Mouse (Mus musculus) forebrain, embryonic 13.5 days (tissue): ENCODE data around the gene Trove2. TPM values are rescaled to one million over a fixed set of nuclear protein-coding genes. Genes with fewer than 3 reads are reported as not detected.
"Not testable (repeated sequence)": the region's sequence is repeated elsewhere in the genome, so short reads cannot be mapped to it uniquely, and the experiment has no call there.

ENCODE experiments used
- ATAC-seq: fragments of 200-750 bp; cut with Nextera tagmentation; 2 replicates; pipeline ENCODE4 v1.8.0; 2017
- H3K27ac ChIP-seq: fragments of 300-500 bp; sonication (generic); 2 replicates; pipeline ENCODE4 v1.5.1; 2015; ENCODE audit warnings: inconsistent platforms, mild to moderate bottlenecking, moderate library complexity
- H3K27me3 ChIP-seq: fragments of 300-500 bp; sonication (generic); 2 replicates; pipeline ENCODE4 v1.6.1; 2015; ENCODE audit warnings: mild to moderate bottlenecking, inconsistent platforms
- H3K36me3 ChIP-seq: fragments of 300-500 bp; sonication (generic); 2 replicates; pipeline ENCODE4 v1.6.1; 2015; ENCODE audit warnings: mild to moderate bottlenecking, inconsistent platforms; ENCODE audit not compliant: poor library complexity, severe bottlenecking
- H3K4me1 ChIP-seq: fragments of 300-500 bp; sonication (generic); 2 replicates; pipeline ENCODE4 v1.6.1; 2015; ENCODE audit warnings: inconsistent platforms
- H3K4me2 ChIP-seq: fragments of 300-500 bp; sonication (generic); 2 replicates; pipeline ENCODE4 v1.6.1; 2015; ENCODE audit warnings: inconsistent platforms, mild to moderate bottlenecking, moderate library complexity
- H3K4me3 ChIP-seq: fragments of 300-500 bp; sonication (generic); 2 replicates; pipeline ENCODE4 v1.5.1; 2015; ENCODE audit warnings: mild to moderate bottlenecking, inconsistent platforms
- H3K9ac ChIP-seq: fragments of 300-500 bp; sonication (generic); 2 replicates; pipeline ENCODE4 v1.6.1; 2015; ENCODE audit warnings: mild to moderate bottlenecking, inconsistent platforms
- H3K9me3 ChIP-seq: fragments of 300-500 bp; sonication (generic); replicated peaks from 2 replicates; pipeline ENCODE4 v1.6.1; 2016; ENCODE audit warnings: inconsistent platforms
- whole genome bisulfite sequencing: fragments of 180-500 bp; shearing (Covaris S2); methylation state at CpG from one replicate; pipeline ENCODE4 v1.1.7; 2015; 5-methylcytosine and 5-hydroxymethylcytosine counted together
- polyA plus RNA-seq: library from polyadenylated mRNA; unstranded; fragments of >200 nt; fragmentation: Nextera tagmentation; extraction: Ambion mirVana; gene quantifications from 2 replicates; pipeline ENCODE4 v1.2.1, GENCODE M21; 2015

The Trove2 gene
- polyA plus RNA-seq, 1 experiment from 2014 or later: 46.1 TPM

DNA sequence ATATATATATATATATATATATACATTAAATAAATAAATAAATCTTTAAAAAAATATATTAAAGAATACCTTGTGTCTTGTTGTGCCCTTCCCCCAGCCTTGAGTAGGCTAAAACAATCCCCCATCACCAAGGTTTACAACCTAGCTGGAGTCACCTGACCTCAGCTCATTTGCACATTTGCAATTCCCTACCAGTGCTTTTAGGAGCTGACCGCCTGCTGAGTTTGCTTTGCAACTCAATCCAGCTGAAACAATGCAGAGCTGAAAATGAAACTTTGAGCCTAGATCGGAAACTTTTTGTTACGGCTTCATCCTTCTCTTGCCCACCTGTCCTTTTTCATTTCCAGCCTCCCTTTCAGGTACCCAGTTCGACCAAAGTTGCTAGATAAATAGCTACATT is 45.2 kb downstream of the Trove2 start:
- no peaks in the 10 kb centered on the region for H3K36me3 ChIP-seq
- no peaks in the 10 kb centered on the region for H3K9me3 ChIP-seq
- no peak overlapping the region for H3K4me3 ChIP-seq
- H3K27me3 ChIP-seq: no peaks in the 10 kb centered on the region
- H3K9ac ChIP-seq: no peak overlapping the region
- H3K4me1 ChIP-seq: no peaks in the 10 kb centered on the region
- H3K27ac ChIP-seq: no peak overlapping the region
- no peak overlapping the region for H3K4me2 ChIP-seq
- 42% methylated on average over 4 of the region's 4 CpGs for WGBS
- ATAC-seq: no peak

DNA sequence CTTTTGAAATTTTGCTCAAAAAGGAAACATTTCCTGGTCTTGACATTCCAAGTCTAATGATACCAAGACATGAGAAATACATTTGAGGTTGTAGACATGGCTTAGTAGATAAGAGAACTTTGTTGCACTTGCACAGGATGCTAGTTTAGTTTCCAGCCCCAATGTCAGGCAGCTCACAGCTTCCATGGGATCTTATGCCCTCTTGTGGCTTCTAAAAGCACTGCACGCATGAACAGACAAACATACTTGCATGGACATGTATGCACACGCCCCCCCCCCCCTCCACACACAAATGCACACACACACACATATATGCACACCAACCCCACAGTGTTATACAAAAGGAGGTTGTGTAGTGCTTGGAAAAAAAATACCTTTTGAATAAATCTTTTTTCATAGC is 46.0 kb downstream of the Trove2 start:
- H3K9ac ChIP-seq: no peak overlapping the region
- ATAC-seq: no peak
- 75% methylated on average over 2 of the region's 2 CpGs for WGBS

DNA sequence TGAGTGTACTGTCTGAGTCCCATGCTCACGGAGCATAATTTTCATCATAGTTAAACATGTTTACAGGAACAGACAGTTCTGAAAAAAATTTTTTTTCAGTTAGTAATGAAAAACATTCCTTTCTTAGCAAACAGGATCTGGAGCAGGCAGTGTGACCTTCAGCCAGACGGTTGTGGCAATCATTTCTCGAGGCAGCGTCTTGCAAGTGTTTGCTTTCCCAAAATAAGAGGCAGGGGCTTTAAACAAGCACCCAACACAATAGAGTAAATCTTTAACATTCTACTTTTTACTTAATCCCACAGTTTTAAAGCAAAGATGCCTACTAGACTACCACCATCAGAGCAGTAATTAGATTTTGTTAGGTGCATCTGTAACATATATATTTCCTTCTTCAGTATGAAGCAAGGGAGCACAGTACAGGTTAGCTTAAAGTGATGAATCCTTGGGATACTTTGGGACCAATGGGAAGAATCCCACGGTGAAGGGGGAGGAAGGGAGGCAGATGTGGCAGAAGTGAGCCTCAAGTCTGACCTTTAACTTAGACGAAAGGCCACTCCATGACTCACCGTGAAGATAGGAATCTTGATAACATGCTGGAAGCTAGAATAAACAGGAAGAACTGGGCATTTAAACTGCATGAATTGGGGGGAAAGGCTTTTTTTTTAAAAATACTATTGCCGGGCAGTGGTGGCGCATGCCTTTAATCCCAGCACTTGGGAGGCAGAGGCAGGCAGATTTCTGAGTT is 49.0 kb downstream of the Trove2 start:
- Histone ChIP-seq H3K4me3 (no peak overlapping the region), H3K36me3 (no peaks in the 10 kb centered on the region), H3K9ac (no peak overlapping the region), H3K4me2 (no peak overlapping the region), H3K9me3 (no peaks in the 10 kb centered on the region), H3K27ac (no peak overlapping the region), H3K4me1 (no peaks in the 10 kb centered on the region), H3K27me3 (no peaks in the 10 kb centered on the region)
- 90% methylated on average over 9 of the region's 9 CpGs for WGBS
- no peak for ATAC-seq

More for the DNA sequence above, 46.0 kb downstream of the Trove2 start:
- no peaks in the 10 kb centered on the region for H3K4me1 ChIP-seq
- H3K9me3 ChIP-seq: no peaks in the 10 kb centered on the region
- no peaks in the 10 kb centered on the region for H3K27me3 ChIP-seq
- H3K36me3 ChIP-seq: no peaks in the 10 kb centered on the region
- no peak overlapping the region for H3K4me2 ChIP-seq
- no peak overlapping the region for H3K27ac ChIP-seq
- H3K4me3 ChIP-seq: no peak overlapping the region

GRCm38 (mm10) chr1:143724456-143725064 is 52.3 kb downstream of the Trove2 start:
- H3K27ac ChIP-seq: no peak overlapping the region
- no peak for ATAC-seq
- H3K36me3 ChIP-seq: no peaks in the 10 kb centered on the region
- 83% methylated on average over 5 of the region's 5 CpGs for WGBS
- H3K27me3 ChIP-seq: no peaks in the 10 kb centered on the region
- H3K4me3 ChIP-seq: no peak overlapping the region
- H3K9me3 ChIP-seq: no peaks in the 10 kb centered on the region
- H3K9ac ChIP-seq: no peak overlapping the region
- H3K4me1 ChIP-seq: no peaks in the 10 kb centered on the region
- no peak overlapping the region for H3K4me2 ChIP-seq

DNA sequence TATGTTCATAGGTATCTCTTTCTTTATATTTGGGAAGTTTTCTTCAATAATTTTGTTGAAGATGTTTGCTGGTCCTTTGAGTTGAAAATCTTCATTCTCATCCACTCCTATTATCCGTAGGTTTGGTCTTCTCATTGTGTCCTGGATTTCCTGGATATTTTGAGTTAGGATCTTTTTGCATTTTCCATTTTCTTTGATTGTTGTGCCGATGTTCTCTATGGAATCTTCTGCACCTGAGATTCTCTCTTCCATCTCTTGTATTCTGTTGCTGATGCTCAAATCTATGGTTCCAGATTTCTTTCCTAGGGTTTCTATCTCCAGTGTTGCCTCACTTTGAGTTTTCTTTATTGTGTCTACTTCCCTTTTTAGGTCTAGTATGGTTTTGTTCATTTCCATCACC is 60.8 kb downstream of the Trove2 start, which contains the start of gene Glrx2:
TSS of gene Glrx2 (plus strand) at position 301 of the 400 bp plus-strand sequence.
- H3K27ac ChIP-seq, H3K9ac ChIP-seq, H3K36me3 ChIP-seq, H3K9me3 ChIP-seq, H3K4me2 ChIP-seq, ATAC-seq, H3K4me3 ChIP-seq, H3K4me1 ChIP-seq, H3K27me3 ChIP-seq: not testable (repeated sequence)
- WGBS: no CpG with 5 or more reads among the region's 2 CpGs

- H3K4me3 ChIP-seq: no peak overlapping the region
- no peak overlapping the region for H3K9ac ChIP-seq
- H3K36me3 ChIP-seq: no peaks in the 10 kb centered on the region
- H3K27me3 ChIP-seq: no peaks in the 10 kb centered on the region
- WGBS: 84% methylated on average over 5 of the region's 5 CpGs
- H3K4me1 ChIP-seq: 0 out of 2 replicates have a peak, but pooled peaks cover 9% of the 10 kb centered on the region
- H3K4me2 ChIP-seq: no peak overlapping the region
- H3K27ac ChIP-seq: peak overlapping the region; percentile 81
- ATAC-seq: no peak
- no peaks in the 10 kb centered on the region for H3K9me3 ChIP-seq
These were observed 66.3 kb downstream of the Trove2 start for GRCm38 (mm10) chr1:143710627-143710976.

DNA sequence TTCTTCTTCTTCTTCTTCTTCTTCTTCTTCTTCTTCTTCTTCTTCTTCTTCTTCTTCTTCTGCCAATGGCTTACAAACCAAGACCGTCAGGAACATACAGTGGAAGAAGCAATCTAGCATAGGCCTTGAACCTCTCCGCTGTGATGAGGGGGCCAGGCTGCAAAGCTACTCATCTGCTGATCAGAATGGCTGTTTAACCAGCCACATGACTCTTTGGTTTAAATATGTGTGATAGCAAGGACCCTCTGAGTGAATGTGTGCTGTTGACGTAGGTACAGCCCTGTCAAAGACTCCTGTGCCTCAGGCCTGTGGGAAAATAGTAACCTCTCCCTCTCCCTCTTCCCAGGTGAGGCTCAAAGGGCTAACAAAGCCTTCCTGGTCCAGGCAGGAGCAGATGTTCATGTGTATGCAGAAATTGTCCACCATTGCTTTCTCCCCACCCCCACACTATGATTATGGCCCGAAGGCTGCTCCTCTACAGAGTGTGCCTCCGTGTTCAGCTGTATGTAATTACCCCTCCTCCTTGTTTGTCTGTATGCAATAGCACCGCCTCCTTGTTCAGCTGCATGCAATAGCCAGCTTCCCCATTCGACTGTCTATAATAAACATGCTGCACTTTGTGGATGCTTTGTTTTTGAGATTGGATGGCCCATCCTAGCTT is 66.8 kb downstream of the Trove2 start:
- 0 out of 2 replicates have a peak, but pooled peaks cover 9% of the 10 kb centered on the region for H3K4me1 ChIP-seq
- 57% methylated on average over 7 of the region's 7 CpGs for WGBS
- no peak overlapping the region for H3K9ac ChIP-seq
- no peaks in the 10 kb centered on the region for H3K9me3 ChIP-seq
- peak overlapping the region; percentile 81 for H3K27ac ChIP-seq
- peak; percentile 98 for ATAC-seq
- H3K27me3 ChIP-seq: no peaks in the 10 kb centered on the region
- no peak overlapping the region for H3K4me2 ChIP-seq
- no peak overlapping the region for H3K4me3 ChIP-seq
- H3K36me3 ChIP-seq: no peaks in the 10 kb centered on the region

DNA sequence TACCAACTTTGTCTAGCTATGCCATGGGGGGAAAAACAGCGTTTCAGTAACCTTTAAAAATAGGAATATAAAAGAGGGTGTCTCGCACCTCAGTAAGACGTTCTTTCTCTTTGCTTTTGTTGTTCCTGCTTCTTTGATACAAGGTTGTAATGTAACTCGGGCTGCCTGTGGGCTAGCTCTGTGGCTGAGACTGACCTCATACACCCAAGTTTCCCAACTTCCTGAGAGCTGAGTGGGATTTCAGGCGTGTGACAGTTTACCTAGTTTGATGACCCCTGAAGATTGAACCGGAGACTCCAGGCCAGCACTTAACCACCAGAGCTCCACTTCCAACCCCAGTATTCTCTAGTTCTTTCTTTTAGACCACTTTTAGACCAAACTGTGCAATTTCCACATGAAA is 68.5 kb downstream of the Trove2 start:
- Histone ChIP-seq H3K4me3 (no peak overlapping the region), H3K9me3 (no peaks in the 10 kb centered on the region), H3K36me3 (no peaks in the 10 kb centered on the region), H3K27ac (no peak overlapping the region), H3K27me3 (no peaks in the 10 kb centered on the region), H3K9ac (no peak overlapping the region), H3K4me2 (no peak overlapping the region), H3K4me1 (peaks cover 10% of the 10 kb centered on the region; the same call in 1 of the 2 replicates)
- 79% methylated on average over 6 of the region's 6 CpGs for whole genome bisulfite sequencing
- no peak for ATAC-seq

DNA sequence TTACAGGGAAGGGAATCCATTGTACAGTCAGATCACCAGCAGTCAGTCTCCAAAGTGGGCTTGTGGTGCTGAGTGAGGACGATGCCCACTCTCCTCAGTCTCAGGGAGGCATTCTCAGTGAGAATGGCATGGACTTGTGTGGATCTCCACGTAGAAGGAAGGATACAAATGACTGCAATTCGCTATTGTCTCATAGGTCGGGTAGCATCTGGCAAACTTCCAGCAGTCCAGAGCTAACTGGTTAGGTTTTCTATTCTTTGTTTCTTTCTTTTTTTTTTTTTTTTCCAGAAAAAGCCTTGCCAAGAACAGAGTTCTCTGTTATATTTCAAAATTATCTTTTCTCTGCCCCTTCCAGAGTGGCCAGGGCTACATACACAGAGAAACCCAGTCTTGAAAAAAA is 69.9 kb downstream of the Trove2 start:
- Histone ChIP-seq H3K4me2 (no peak overlapping the region), H3K4me3 (no peak overlapping the region), H3K36me3 (no peaks in the 10 kb centered on the region), H3K9me3 (no peaks in the 10 kb centered on the region), H3K27me3 (no peaks in the 10 kb centered on the region), H3K9ac (no peak overlapping the region), H3K27ac (no peak overlapping the region), H3K4me1 (peaks cover 14% of the 10 kb centered on the region; the same call in 1 of the 2 replicates)
- ATAC-seq: no peak
- WGBS: 30% methylated on average over 4 of the region's 4 CpGs

DNA sequence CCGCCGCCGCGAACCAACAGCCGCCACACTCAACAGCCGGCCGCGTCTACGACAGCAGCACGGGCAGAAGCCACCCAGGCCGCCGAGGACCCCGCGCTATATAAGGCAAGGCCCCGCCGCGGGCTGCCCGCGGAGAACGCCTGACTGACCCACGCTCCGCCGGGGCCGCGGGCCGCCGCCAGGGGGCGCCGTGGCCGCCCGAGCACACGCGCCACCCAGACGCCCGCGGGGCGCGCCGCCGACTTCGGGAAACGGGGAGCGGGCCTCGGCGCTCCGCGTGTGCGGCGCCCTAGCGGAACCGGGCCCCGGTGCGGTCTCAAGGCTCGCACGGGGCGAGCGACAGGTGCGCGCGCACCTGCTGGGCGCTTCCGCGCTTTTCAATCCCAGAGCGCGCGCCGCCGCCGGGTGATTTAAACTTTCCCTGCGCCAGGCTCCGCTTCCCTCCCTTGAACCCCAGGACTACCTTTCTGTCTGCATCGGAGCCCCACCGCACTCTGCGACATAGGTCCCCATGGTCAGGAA is 74.1 kb downstream of the Trove2 start, which contains the start of gene Cdc73:
TSS of gene Cdc73 (minus strand) at position 153 of the 522 bp plus-strand sequence.
- no peaks in the 10 kb centered on the region for H3K27me3 ChIP-seq
- peaks cover 26% of the 10 kb centered on the region for H3K4me1 ChIP-seq
- peak within 1 kb of the TSS; percentile 76 for H3K4me2 ChIP-seq
- no peaks in the 10 kb centered on the region for H3K9me3 ChIP-seq
- H3K36me3 ChIP-seq: peaks cover 7% of the 10 kb centered on the region
- ATAC-seq: peak; percentile 99
- H3K9ac ChIP-seq: peak within 1 kb of the TSS; percentile 87
- WGBS: under 1% methylated on average over 51 of the region's 74 CpGs
- peak within 1 kb of the TSS; percentile 91 for H3K27ac ChIP-seq
- H3K4me3 ChIP-seq: peak within 1 kb of the TSS; percentile 88

- Histone ChIP-seq H3K4me2 (peak overlapping the region; percentile 76), H3K9me3 (no peaks in the 10 kb centered on the region), H3K27me3 (no peaks in the 10 kb centered on the region), H3K4me3 (peak overlapping the region; percentile 88), H3K36me3 (peaks cover 11% of the 10 kb centered on the region), H3K27ac (peak overlapping the region; percentile 91), H3K9ac (peak overlapping the region; percentile 87), H3K4me1 (peaks cover 26% of the 10 kb centered on the region)
- under 1% methylated on average over 27 of the region's 48 CpGs for WGBS
- ATAC-seq: peak; percentile 66
These were observed 74.6 kb downstream of the Trove2 start for GRCm38 (mm10) chr1:143702141-143702740.

- H3K4me1 ChIP-seq: peaks cover 24% of the 10 kb centered on the region
- H3K27me3 ChIP-seq: no peaks in the 10 kb centered on the region
- H3K4me3 ChIP-seq: peak overlapping the region; percentile 88
- peak overlapping the region; percentile 76 for H3K4me2 ChIP-seq
- H3K9me3 ChIP-seq: no peaks in the 10 kb centered on the region
- WGBS: 0% methylated on average over 13 of the region's 13 CpGs
- no peak for ATAC-seq
- H3K9ac ChIP-seq: peak overlapping the region; percentile 87
- peaks cover 15% of the 10 kb centered on the region for H3K36me3 ChIP-seq
- peak overlapping the region; percentile 91 for H3K27ac ChIP-seq
These were observed 75.1 kb downstream of the Trove2 start for GRCm38 (mm10) chr1:143701736-143702135.
